Mouse (Mus musculus) brain, embryonic 14.5 days (tissue): ENCODE measurements around the gene Vsig10.

Experiments used
- CTCF ChIP-seq: fragments of 200-500 bp; IDR thresholded peaks from 2 replicates; pipeline ENCODE4 v1.5.1; 2012; ENCODE audit warnings: inconsistent platforms, mild to moderate bottlenecking, moderate library complexity, borderline replicate concordance; ENCODE audit not compliant: insufficient read depth, insufficient read length; ENCODE audit errors: extremely low read depth
- POLR2A ChIP-seq: fragments of 200-500 bp; IDR thresholded peaks from 2 replicates; pipeline ENCODE4 v1.6.1; 2012; ENCODE audit warnings: mild to moderate bottlenecking, inconsistent platforms, borderline replicate concordance; ENCODE audit not compliant: poor library complexity, insufficient read depth, insufficient read length, severe bottlenecking; ENCODE audit errors: extremely low read depth

- no peak for TF ChIP-seq POLR2A
- no peak for TF ChIP-seq CTCF
Observed at GRCm38 (mm10) chr5:117305754-117306153, 13.1 kb upstream of the Vsig10 start.
